Mouse (Mus musculus): Measurements from ENCODE around the gene Skida1. TPM values are rescaled to one million over a fixed set of nuclear protein-coding genes. Genes with fewer than 3 reads are reported as not detected.
A peak's percentile ranks its signal among the peaks of the same experiment; 100 is the strongest.

Gene Skida1
- polyA plus RNA-seq, 1 experiment from 2014 or later: 10.9 TPM

- Histone ChIP-seq H3K4me1 (peaks cover 31% of the 10 kb centered on the region), H3K4me2 (replicated peaks) (peak overlapping the region; percentile 99), H3K9me3 (no peaks in the 10 kb centered on the region), H3K36me3 (no peaks in the 10 kb centered on the region), H3K9ac (replicated peaks) (no peak overlapping the region), H3K27ac (replicated peaks) (peak overlapping the region; percentile 98; the same call in 1 of the 2 replicates), H3K4me3 (peak overlapping the region; percentile 78), H3K27me3 (no peaks in the 10 kb centered on the region)
- ATAC-seq (replicated peaks): no peak
- WGBS: 14% methylated on average over 5 of the region's 5 CpGs
Measured at GRCm38 (mm10) chr2:18025116-18025515, 23.7 kb downstream of the Skida1 start.

GRCm38 (mm10) chr2:18022886-18023285 lies 26.0 kb downstream of the Skida1 start:
- Histone ChIP-seq H3K4me2 (replicated peaks) (no peak overlapping the region), H3K9ac (replicated peaks) (no peak overlapping the region), H3K27me3 (no peaks in the 10 kb centered on the region), H3K4me1 (peaks cover 27% of the 10 kb centered on the region), H3K4me3 (no peak overlapping the region), H3K36me3 (no peaks in the 10 kb centered on the region), H3K9me3 (no peaks in the 10 kb centered on the region), H3K27ac (replicated peaks) (no peak overlapping the region)
- 30% methylated on average over 1 of the region's 1 CpGs for WGBS
- ATAC-seq (replicated peaks): no peak

- Histone ChIP-seq H3K4me2 (replicated peaks) (no peak overlapping the region), H3K9me3 (no peaks in the 10 kb centered on the region), H3K4me3 (no peak overlapping the region), H3K27me3 (no peaks in the 10 kb centered on the region), H3K36me3 (no peaks in the 10 kb centered on the region), H3K27ac (replicated peaks) (no peak overlapping the region), H3K9ac (replicated peaks) (no peak overlapping the region), H3K4me1 (0 out of 2 replicates have a peak, but pooled peaks cover 2% of the 10 kb centered on the region)
- ATAC-seq (replicated peaks): no peak
- WGBS: 82% methylated on average over 1 of the region's 1 CpGs
Measured at GRCm38 (mm10) chr2:18019122-18019521, 29.7 kb downstream of the Skida1 start.

- no peaks in the 10 kb centered on the region for H3K36me3 ChIP-seq
- WGBS: 98% methylated on average over 6 of the region's 6 CpGs
- H3K4me3 ChIP-seq: no peak overlapping the region
- no peaks in the 10 kb centered on the region for H3K9me3 ChIP-seq
- no peaks in the 10 kb centered on the region for H3K4me1 ChIP-seq
- no peak for ATAC-seq (replicated peaks)
- H3K9ac ChIP-seq (replicated peaks): no peak overlapping the region
- no peak overlapping the region for H3K4me2 ChIP-seq (replicated peaks)
- H3K27me3 ChIP-seq: no peaks in the 10 kb centered on the region
- no peak overlapping the region for H3K27ac ChIP-seq (replicated peaks)
Measured at GRCm38 (mm10) chr2:18017321-18017720, 31.5 kb downstream of the Skida1 start.

- ATAC-seq (replicated peaks): no peak
- no peak overlapping the region for H3K4me2 ChIP-seq (replicated peaks)
- no peaks in the 10 kb centered on the region for H3K36me3 ChIP-seq
- H3K27ac ChIP-seq (replicated peaks): no peak overlapping the region
- H3K27me3 ChIP-seq: no peaks in the 10 kb centered on the region
- 87% methylated on average over 1 of the region's 1 CpGs for WGBS
- H3K9ac ChIP-seq (replicated peaks): no peak overlapping the region
- no peaks in the 10 kb centered on the region for H3K9me3 ChIP-seq
- no peak overlapping the region for H3K4me3 ChIP-seq
- no peaks in the 10 kb centered on the region for H3K4me1 ChIP-seq
Measured at GRCm38 (mm10) chr2:18016639-18017038, 32.2 kb downstream of the Skida1 start.

GRCm38 (mm10) chr2:18015581-18015980 lies 33.3 kb downstream of the Skida1 start:
- Histone ChIP-seq H3K9me3 (no peaks in the 10 kb centered on the region), H3K4me3 (no peak overlapping the region), H3K4me2 (replicated peaks) (no peak overlapping the region), H3K9ac (replicated peaks) (no peak overlapping the region), H3K36me3 (no peaks in the 10 kb centered on the region), H3K27me3 (no peaks in the 10 kb centered on the region), H3K27ac (replicated peaks) (no peak overlapping the region), H3K4me1 (no peaks in the 10 kb centered on the region)
- no peak for ATAC-seq (replicated peaks)
- WGBS: 46% methylated on average over 3 of the region's 3 CpGs

- H3K9ac ChIP-seq (replicated peaks): no peak overlapping the region
- no peak overlapping the region for H3K4me2 ChIP-seq (replicated peaks)
- no peak overlapping the region for H3K4me3 ChIP-seq
- no peaks in the 10 kb centered on the region for H3K27me3 ChIP-seq
- no peaks in the 10 kb centered on the region for H3K36me3 ChIP-seq
- no peaks in the 10 kb centered on the region for H3K4me1 ChIP-seq
- 93% methylated on average over 3 of the region's 3 CpGs for WGBS
- no peak overlapping the region for H3K27ac ChIP-seq (replicated peaks)
- ATAC-seq (replicated peaks): no peak
- H3K9me3 ChIP-seq: no peaks in the 10 kb centered on the region
Measured at GRCm38 (mm10) chr2:18012866-18013265, 36.0 kb downstream of the Skida1 start.

- Histone ChIP-seq H3K9ac (replicated peaks) (no peak overlapping the region), H3K27ac (replicated peaks) (no peak overlapping the region), H3K9me3 (no peaks in the 10 kb centered on the region), H3K27me3 (no peaks in the 10 kb centered on the region), H3K4me3 (no peak overlapping the region), H3K4me1 (no peaks in the 10 kb centered on the region), H3K36me3 (no peaks in the 10 kb centered on the region), H3K4me2 (replicated peaks) (no peak overlapping the region)
- WGBS: 86% methylated on average over 6 of the region's 6 CpGs
- no peak; the same call in 1 of the 2 replicates for ATAC-seq (replicated peaks)
Measured at GRCm38 (mm10) chr2:18011226-18011625, 37.6 kb downstream of the Skida1 start.

- no peaks in the 10 kb centered on the region for H3K27me3 ChIP-seq
Measured at GRCm38 (mm10) chr2:18005137-18005536, 43.7 kb downstream of the Skida1 start.

GRCm38 (mm10) chr2:18004286-18004685 lies 44.6 kb downstream of the Skida1 start:
- no peaks in the 10 kb centered on the region for H3K36me3 ChIP-seq
- H3K4me2 ChIP-seq (replicated peaks): no peak overlapping the region
- no peaks in the 10 kb centered on the region for H3K4me1 ChIP-seq
- WGBS: 89% methylated on average over 4 of the region's 4 CpGs
- H3K9me3 ChIP-seq: no peaks in the 10 kb centered on the region
- H3K9ac ChIP-seq (replicated peaks): no peak overlapping the region
- no peak for ATAC-seq (replicated peaks)
- no peak overlapping the region for H3K27ac ChIP-seq (replicated peaks)
- H3K4me3 ChIP-seq: no peak overlapping the region
- H3K27me3 ChIP-seq: no peaks in the 10 kb centered on the region

More at GRCm38 (mm10) chr2:18005137-18005536, 43.7 kb downstream of the Skida1 start:
- ATAC-seq (replicated peaks): no peak
- WGBS: 39% methylated on average over 8 of the region's 8 CpGs
- Histone ChIP-seq H3K4me3 (no peak overlapping the region), H3K4me2 (replicated peaks) (no peak overlapping the region), H3K9ac (replicated peaks) (no peak overlapping the region), H3K36me3 (no peaks in the 10 kb centered on the region), H3K4me1 (no peaks in the 10 kb centered on the region), H3K9me3 (no peaks in the 10 kb centered on the region), H3K27ac (replicated peaks) (no peak overlapping the region)

- Histone ChIP-seq H3K9me3 (no peaks in the 10 kb centered on the region), H3K27me3 (no peaks in the 10 kb centered on the region), H3K9ac (replicated peaks) (no peak overlapping the region), H3K4me3 (no peak overlapping the region), H3K4me2 (replicated peaks) (no peak overlapping the region), H3K36me3 (no peaks in the 10 kb centered on the region), H3K27ac (replicated peaks) (no peak overlapping the region), H3K4me1 (no peaks in the 10 kb centered on the region)
- ATAC-seq (replicated peaks): no peak
- 88% methylated on average over 3 of the region's 3 CpGs for WGBS
Measured at GRCm38 (mm10) chr2:18002306-18002705, 46.5 kb downstream of the Skida1 start.

- Histone ChIP-seq H3K4me3 (no peak within 1 kb of the TSS), H3K27ac (replicated peaks) (no peak within 1 kb of the TSS), H3K4me1 (no peaks in the 10 kb centered on the region), H3K36me3 (no peaks in the 10 kb centered on the region), H3K9ac (replicated peaks) (no peak within 1 kb of the TSS), H3K4me2 (replicated peaks) (no peak within 1 kb of the TSS), H3K9me3 (no peaks in the 10 kb centered on the region), H3K27me3 (no peaks in the 10 kb centered on the region)
- no peak for ATAC-seq (replicated peaks)
Measured at GRCm38 (mm10) chr2:17996858-17997257, 52.0 kb downstream of the Skida1 start, which contains the start of gene H2al2a. Gene H2al2a, minus strand, starts transcription at chr2:17996958.
